Mouse (Mus musculus): ENCODE measurements around the gene Retsat. TPM values are rescaled to one million over a fixed set of nuclear protein-coding genes. Genes with fewer than 3 reads are reported as not detected.

Gene Retsat
- polyA plus RNA-seq, 1 experiment from 2014 or later, result 21.3 TPM

GRCm38 (mm10) chr6:72581625-72582382 lies 16.5 kb upstream of the Retsat start:
- H3K27me3 ChIP-seq (replicated peaks; ENCODE audit: control insufficient read depth, insufficient read depth, low read length), result no peaks in the 10 kb centered on the region
- 79% methylated on average over 11 of the region's 11 CpGs for WGBS

GRCm38 (mm10) chr6:72583211-72583839 lies 14.9 kb upstream of the Retsat start:
- H3K27me3 ChIP-seq (replicated peaks; ENCODE audit: control insufficient read depth, insufficient read depth, low read length), result no peaks in the 10 kb centered on the region
- DNase-seq (ENCODE audit: low spot score), result no peak
- no peak overlapping the region for H3K27ac ChIP-seq (ENCODE audit: low read depth)
- no peak overlapping the region for H3K4me3 ChIP-seq (ENCODE audit: low read depth, low read length)
- H3K4me1 ChIP-seq (replicated peaks; ENCODE audit: control insufficient read depth, insufficient read depth, low read length), result no peaks in the 10 kb centered on the region
- peaks cover 3% of the 10 kb centered on the region; the same call in 1 of the 2 replicates for H3K36me3 ChIP-seq (ENCODE audit: control insufficient read depth, insufficient read depth, low read length)
- H3K9ac ChIP-seq (ENCODE audit: low read length), result no peak overlapping the region
- no peaks in the 10 kb centered on the region for H3K9me3 ChIP-seq (ENCODE audit: control insufficient read depth, low read length)
- WGBS, result 86% methylated on average over 4 of the region's 4 CpGs
- no peak for ATAC-seq (replicated peaks; ENCODE audit: low FRiP score, low TSS enrichment, low read depth)
- no peak overlapping the region for H3K4me2 ChIP-seq (ENCODE audit: low read length)

More at GRCm38 (mm10) chr6:72581625-72582382, 16.5 kb upstream of the Retsat start:
- H3K4me3 ChIP-seq (ENCODE audit: low read depth, low read length), result no peak overlapping the region
- no peak overlapping the region for H3K4me2 ChIP-seq (ENCODE audit: low read length)
- H3K4me1 ChIP-seq (replicated peaks; ENCODE audit: control insufficient read depth, insufficient read depth, low read length), result no peaks in the 10 kb centered on the region
- H3K36me3 ChIP-seq (ENCODE audit: control insufficient read depth, insufficient read depth, low read length), result 0 out of 2 replicates have a peak, but pooled peaks cover 3% of the 10 kb centered on the region
- no peak for ATAC-seq (replicated peaks; ENCODE audit: low FRiP score, low TSS enrichment, low read depth)
- H3K9ac ChIP-seq (ENCODE audit: low read length), result no peak overlapping the region
- DNase-seq (ENCODE audit: low spot score), result no peak
- no peaks in the 10 kb centered on the region for H3K9me3 ChIP-seq (ENCODE audit: control insufficient read depth, low read length)
- no peak overlapping the region for H3K27ac ChIP-seq (ENCODE audit: low read depth)

- Histone ChIP-seq H3K9ac (ENCODE audit: low read length) (no peak overlapping the region), H3K4me1 (replicated peaks; ENCODE audit: control insufficient read depth, insufficient read depth, low read length) (no peaks in the 10 kb centered on the region), H3K27ac (ENCODE audit: low read depth) (no peak overlapping the region), H3K27me3 (replicated peaks; ENCODE audit: control insufficient read depth, insufficient read depth, low read length) (no peaks in the 10 kb centered on the region), H3K4me2 (ENCODE audit: low read length) (no peak overlapping the region), H3K9me3 (ENCODE audit: control insufficient read depth, low read length) (no peaks in the 10 kb centered on the region), H3K4me3 (ENCODE audit: low read depth, low read length) (no peak overlapping the region), H3K36me3 (ENCODE audit: control insufficient read depth, insufficient read depth, low read length) (peaks cover 3% of the 10 kb centered on the region; the same call in 1 of the 2 replicates)
- no peak for DNase-seq (ENCODE audit: low spot score)
- WGBS, result 75% methylated on average over 11 of the region's 11 CpGs
- no peak for ATAC-seq (replicated peaks; ENCODE audit: low FRiP score, low TSS enrichment, low read depth)
Measured at GRCm38 (mm10) chr6:72584154-72584553, 14.1 kb upstream of the Retsat start.

- no peak overlapping the region for H3K4me2 ChIP-seq (ENCODE audit: low read length)
- ATAC-seq (replicated peaks; ENCODE audit: low FRiP score, low TSS enrichment, low read depth), result no peak
- H3K9ac ChIP-seq (ENCODE audit: low read length), result no peak overlapping the region
- 68% methylated on average over 3 of the region's 3 CpGs for WGBS
- H3K4me1 ChIP-seq (replicated peaks; ENCODE audit: control insufficient read depth, insufficient read depth, low read length), result no peaks in the 10 kb centered on the region
- H3K4me3 ChIP-seq (ENCODE audit: low read depth, low read length), result no peak overlapping the region
- peaks cover 3% of the 10 kb centered on the region; the same call in 1 of the 2 replicates for H3K36me3 ChIP-seq (ENCODE audit: control insufficient read depth, insufficient read depth, low read length)
- H3K27me3 ChIP-seq (replicated peaks; ENCODE audit: control insufficient read depth, insufficient read depth, low read length), result no peaks in the 10 kb centered on the region
- no peaks in the 10 kb centered on the region for H3K9me3 ChIP-seq (ENCODE audit: control insufficient read depth, low read length)
- no peak for DNase-seq (ENCODE audit: low spot score)
- no peak overlapping the region for H3K27ac ChIP-seq (ENCODE audit: low read depth)
Measured at GRCm38 (mm10) chr6:72586701-72587100, 11.6 kb upstream of the Retsat start.

GRCm38 (mm10) chr6:72588307-72588706 lies 10.0 kb upstream of the Retsat start:
- no peak for ATAC-seq (replicated peaks; ENCODE audit: low FRiP score, low TSS enrichment, low read depth)

GRCm38 (mm10) chr6:72590111-72590510 lies 8.2 kb upstream of the Retsat start:
- no peak for DNase-seq (ENCODE audit: low spot score)
- no peaks in the 10 kb centered on the region for H3K27me3 ChIP-seq (replicated peaks; ENCODE audit: control insufficient read depth, insufficient read depth, low read length)
- ATAC-seq (replicated peaks; ENCODE audit: low FRiP score, low TSS enrichment, low read depth), result no peak
- no peak overlapping the region for H3K27ac ChIP-seq (ENCODE audit: low read depth)
- H3K36me3 ChIP-seq (ENCODE audit: control insufficient read depth, insufficient read depth, low read length), result peaks cover 3% of the 10 kb centered on the region; the same call in 1 of the 2 replicates
- no peak overlapping the region for H3K4me3 ChIP-seq (ENCODE audit: low read depth, low read length)
- H3K4me1 ChIP-seq (replicated peaks; ENCODE audit: control insufficient read depth, insufficient read depth, low read length), result no peaks in the 10 kb centered on the region
- no peaks in the 10 kb centered on the region for H3K9me3 ChIP-seq (ENCODE audit: control insufficient read depth, low read length)
- H3K9ac ChIP-seq (ENCODE audit: low read length), result no peak overlapping the region
- no peak overlapping the region for H3K4me2 ChIP-seq (ENCODE audit: low read length)

More at GRCm38 (mm10) chr6:72588307-72588706, 10.0 kb upstream of the Retsat start:
- Histone ChIP-seq H3K36me3 (ENCODE audit: control insufficient read depth, insufficient read depth, low read length) (peaks cover 3% of the 10 kb centered on the region; the same call in 1 of the 2 replicates), H3K27ac (ENCODE audit: low read depth) (no peak overlapping the region), H3K4me3 (ENCODE audit: low read depth, low read length) (no peak overlapping the region), H3K9ac (ENCODE audit: low read length) (no peak overlapping the region), H3K9me3 (ENCODE audit: control insufficient read depth, low read length) (no peaks in the 10 kb centered on the region), H3K27me3 (replicated peaks; ENCODE audit: control insufficient read depth, insufficient read depth, low read length) (no peaks in the 10 kb centered on the region), H3K4me2 (ENCODE audit: low read length) (no peak overlapping the region), H3K4me1 (replicated peaks; ENCODE audit: control insufficient read depth, insufficient read depth, low read length) (no peaks in the 10 kb centered on the region)
- no peak for DNase-seq (ENCODE audit: low spot score)

- 85% methylated on average over 6 of the region's 6 CpGs for WGBS
- H3K9me3 ChIP-seq (ENCODE audit: control insufficient read depth, low read length), result no peaks in the 10 kb centered on the region
- no peak overlapping the region for H3K9ac ChIP-seq (ENCODE audit: low read length)
- H3K4me2 ChIP-seq (ENCODE audit: low read length), result no peak overlapping the region
- ATAC-seq (replicated peaks; ENCODE audit: low FRiP score, low TSS enrichment, low read depth) (no peak), DNase-seq (ENCODE audit: low spot score) (no peak)
- H3K4me3 ChIP-seq (ENCODE audit: low read depth, low read length), result no peak overlapping the region
- H3K36me3 ChIP-seq (ENCODE audit: control insufficient read depth, insufficient read depth, low read length), result no peaks in the 10 kb centered on the region
- H3K27ac ChIP-seq (ENCODE audit: low read depth), result no peak overlapping the region
- H3K27me3 ChIP-seq (replicated peaks; ENCODE audit: control insufficient read depth, insufficient read depth, low read length), result no peaks in the 10 kb centered on the region
- peaks cover 11% of the 10 kb centered on the region for H3K4me1 ChIP-seq (replicated peaks; ENCODE audit: control insufficient read depth, insufficient read depth, low read length)
Measured at GRCm38 (mm10) chr6:72593011-72593803, 5.1 kb upstream of the Retsat start.

GRCm38 (mm10) chr6:72593914-72594313 lies 4.4 kb upstream of the Retsat start:
- no peak overlapping the region for H3K4me3 ChIP-seq (ENCODE audit: low read depth, low read length)
- H3K9ac ChIP-seq (ENCODE audit: low read length), result no peak overlapping the region
- no peak overlapping the region for H3K4me2 ChIP-seq (ENCODE audit: low read length)
- 60% methylated on average over 5 of the region's 5 CpGs for WGBS
- no peaks in the 10 kb centered on the region for H3K27me3 ChIP-seq (replicated peaks; ENCODE audit: control insufficient read depth, insufficient read depth, low read length)
- DNase-seq (ENCODE audit: low spot score), result no peak
- H3K36me3 ChIP-seq (ENCODE audit: control insufficient read depth, insufficient read depth, low read length), result no peaks in the 10 kb centered on the region
- H3K27ac ChIP-seq (ENCODE audit: low read depth), result no peak overlapping the region
- no peak for ATAC-seq (replicated peaks; ENCODE audit: low FRiP score, low TSS enrichment, low read depth)
- H3K4me1 ChIP-seq (replicated peaks; ENCODE audit: control insufficient read depth, insufficient read depth, low read length), result peaks cover 11% of the 10 kb centered on the region
- no peaks in the 10 kb centered on the region for H3K9me3 ChIP-seq (ENCODE audit: control insufficient read depth, low read length)

Data from intestine, embryonic 14.5 days (tissue).